Mouse (Mus musculus): ENCODE results near the gene Gm28048. TPM values are rescaled to one million over a fixed set of nuclear protein-coding genes. Genes with fewer than 3 reads are reported as not detected.

Gm28048 gene
- polyA plus RNA-seq, 1 experiment from 2014 or later, result 6.9 TPM

GRCm38 (mm10) chr11:22793176-22793880, 188.6 kb downstream of the Gm28048 start:
- no peaks in the 10 kb centered on the region for H3K36me3 ChIP-seq (ENCODE audit: control insufficient read depth, insufficient read depth, low read length)
- no peak overlapping the region for H3K27ac ChIP-seq (replicated peaks; ENCODE audit: low read depth, low read length)
- DNase-seq (ENCODE audit: low spot score), result no peak
- H3K4me1 ChIP-seq (ENCODE audit: control insufficient read depth, insufficient read depth, low read length), result no peaks in the 10 kb centered on the region
- 90% methylated on average over 3 of the region's 3 CpGs for WGBS
- no peak overlapping the region for H3K4me3 ChIP-seq (ENCODE audit: low read depth, low read length)
- no peak overlapping the region for H3K4me2 ChIP-seq (ENCODE audit: low read depth, severe bottlenecking)
- no peak overlapping the region for H3K9ac ChIP-seq (ENCODE audit: low read length)
- no peaks in the 10 kb centered on the region for H3K27me3 ChIP-seq (ENCODE audit: control insufficient read depth, insufficient read depth, low read length)
- ATAC-seq (ENCODE audit: insufficient number of reproducible peaks, low FRiP score, low TSS enrichment, low read depth), result no peak
- no peaks in the 10 kb centered on the region for H3K9me3 ChIP-seq (ENCODE audit: control insufficient read depth, low read length)

- no peaks in the 10 kb centered on the region for H3K27me3 ChIP-seq (ENCODE audit: control insufficient read depth, insufficient read depth, low read length)
- no peaks in the 10 kb centered on the region for H3K4me1 ChIP-seq (ENCODE audit: control insufficient read depth, insufficient read depth, low read length)
- H3K4me3 ChIP-seq (ENCODE audit: low read depth, low read length), result no peak overlapping the region
- DNase-seq (ENCODE audit: low spot score) (no peak), ATAC-seq (ENCODE audit: insufficient number of reproducible peaks, low FRiP score, low TSS enrichment, low read depth) (no peak)
- H3K9me3 ChIP-seq (ENCODE audit: control insufficient read depth, low read length), result no peaks in the 10 kb centered on the region
- WGBS, result 86% methylated on average over 1 of the region's 1 CpGs
- no peaks in the 10 kb centered on the region for H3K36me3 ChIP-seq (ENCODE audit: control insufficient read depth, insufficient read depth, low read length)
- H3K9ac ChIP-seq (ENCODE audit: low read length), result no peak overlapping the region
- no peak overlapping the region for H3K27ac ChIP-seq (replicated peaks; ENCODE audit: low read depth, low read length)
- H3K4me2 ChIP-seq (ENCODE audit: low read depth, severe bottlenecking), result no peak overlapping the region
Measured at GRCm38 (mm10) chr11:22792149-22792548, 189.7 kb downstream of the Gm28048 start.

- Histone ChIP-seq H3K9ac (ENCODE audit: low read length) (no peak overlapping the region), H3K27me3 (ENCODE audit: control insufficient read depth, insufficient read depth, low read length) (no peaks in the 10 kb centered on the region), H3K4me2 (ENCODE audit: low read depth, severe bottlenecking) (no peak overlapping the region), H3K9me3 (ENCODE audit: control insufficient read depth, low read length) (no peaks in the 10 kb centered on the region), H3K36me3 (ENCODE audit: control insufficient read depth, insufficient read depth, low read length) (no peaks in the 10 kb centered on the region), H3K4me3 (ENCODE audit: low read depth, low read length) (no peak overlapping the region), H3K4me1 (ENCODE audit: control insufficient read depth, insufficient read depth, low read length) (no peaks in the 10 kb centered on the region), H3K27ac (replicated peaks; ENCODE audit: low read depth, low read length) (no peak overlapping the region)
- ATAC-seq (ENCODE audit: insufficient number of reproducible peaks, low FRiP score, low TSS enrichment, low read depth), result no peak
- DNase-seq (ENCODE audit: low spot score), result no peak
- WGBS, result 89% methylated on average over 5 of the region's 5 CpGs
Measured at GRCm38 (mm10) chr11:22791726-22792125, 190.2 kb downstream of the Gm28048 start.

GRCm38 (mm10) chr11:22787833-22788232, 194.1 kb downstream of the Gm28048 start:
- no peaks in the 10 kb centered on the region for H3K27me3 ChIP-seq (ENCODE audit: control insufficient read depth, insufficient read depth, low read length)
- no peak overlapping the region for H3K4me3 ChIP-seq (ENCODE audit: low read depth, low read length)
- H3K9me3 ChIP-seq (ENCODE audit: control insufficient read depth, low read length), result no peaks in the 10 kb centered on the region
- H3K9ac ChIP-seq (ENCODE audit: low read length), result no peak overlapping the region
- WGBS, result 88% methylated on average over 2 of the region's 2 CpGs
- H3K36me3 ChIP-seq (ENCODE audit: control insufficient read depth, insufficient read depth, low read length), result no peaks in the 10 kb centered on the region
- ATAC-seq (ENCODE audit: insufficient number of reproducible peaks, low FRiP score, low TSS enrichment, low read depth) (no peak), DNase-seq (ENCODE audit: low spot score) (no peak)
- no peak overlapping the region for H3K27ac ChIP-seq (replicated peaks; ENCODE audit: low read depth, low read length)
- H3K4me2 ChIP-seq (ENCODE audit: low read depth, severe bottlenecking), result no peak overlapping the region
- H3K4me1 ChIP-seq (ENCODE audit: control insufficient read depth, insufficient read depth, low read length), result no peaks in the 10 kb centered on the region

Other genes with a start within 250 kb of the Gm28048 start
- gene B3gnt2, start 121.1 kb downstream of the Gm28048 start, polyA plus RNA-seq (2014; fragmentation: Nextera tagmentation; extraction: Ambion mirVana), result 2.9 and 3.0 TPM in 2 replicates
- 2.7 and 4.0 TPM in 2 replicates for gene Zrsr1, start 10.1 kb downstream of the Gm28048 start, polyA plus RNA-seq (2014; fragmentation: Nextera tagmentation; extraction: Ambion mirVana)
- 405 and 417 TPM in 2 replicates for gene Commd1, start 292 bp upstream of the Gm28048 start, polyA plus RNA-seq (2014; fragmentation: Nextera tagmentation; extraction: Ambion mirVana)
- gene Cct4, start 8.4 kb upstream of the Gm28048 start, polyA plus RNA-seq (2014; fragmentation: Nextera tagmentation; extraction: Ambion mirVana), result 409 and 417 TPM in 2 replicates
- gene Fam161a, start 25.4 kb upstream of the Gm28048 start, polyA plus RNA-seq (2014; fragmentation: Nextera tagmentation; extraction: Ambion mirVana), result 1.6 and 2.5 TPM in 2 replicates

All from limb, embryonic 11.5 days (tissue).